Mouse (Mus musculus): Measurements from ENCODE around the gene Fbxw4. TPM values are rescaled to one million over a fixed set of nuclear protein-coding genes. Genes with fewer than 3 reads are reported as not detected.

The Fbxw4 gene
- polyA plus RNA-seq (2012; rRNA removed), result 47.3 and 50.6 TPM in 2 replicates

DNA sequence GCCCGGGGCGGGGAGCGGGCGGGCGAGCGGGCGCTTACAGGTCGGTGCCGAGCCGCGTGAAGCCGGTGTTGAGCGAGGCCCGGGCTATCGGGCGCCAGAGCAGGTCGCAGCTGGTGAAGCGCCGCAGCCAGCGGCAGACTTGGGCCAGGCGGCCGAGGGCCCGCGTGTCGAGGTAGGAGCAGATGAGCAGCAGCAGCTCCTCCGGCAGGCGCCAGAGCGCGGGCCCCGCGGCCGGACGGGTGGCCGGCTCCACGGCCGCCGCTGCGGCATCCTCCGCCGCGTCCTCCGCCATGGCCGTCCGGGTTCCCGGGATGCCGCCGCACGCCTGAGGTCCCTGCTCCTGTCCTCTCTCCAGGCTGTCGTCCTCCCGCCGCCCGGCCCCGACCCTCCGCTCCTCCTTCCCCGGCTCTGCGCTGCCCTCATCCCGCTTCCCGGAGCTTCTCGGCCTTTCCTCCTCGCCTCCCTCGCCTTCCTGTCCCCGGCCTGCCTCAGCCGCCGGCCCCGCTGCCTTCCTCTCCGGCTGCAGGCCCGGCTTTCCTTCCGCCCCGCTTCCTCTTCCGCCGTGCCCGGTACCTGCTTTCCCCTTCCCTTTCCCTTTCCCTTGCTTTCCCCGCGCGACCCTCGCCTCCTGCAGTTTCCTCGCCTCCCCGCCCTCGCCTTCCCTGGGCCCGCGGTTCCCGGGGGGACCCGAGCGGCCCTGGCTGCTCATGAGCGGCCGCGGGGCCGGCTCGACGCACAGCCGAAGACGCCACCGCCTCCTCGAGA lies at the start of gene Fbxw4:
Fbxw4 (minus strand) TSS at position 575 of the 765 bp plus-strand sequence.

DNA sequence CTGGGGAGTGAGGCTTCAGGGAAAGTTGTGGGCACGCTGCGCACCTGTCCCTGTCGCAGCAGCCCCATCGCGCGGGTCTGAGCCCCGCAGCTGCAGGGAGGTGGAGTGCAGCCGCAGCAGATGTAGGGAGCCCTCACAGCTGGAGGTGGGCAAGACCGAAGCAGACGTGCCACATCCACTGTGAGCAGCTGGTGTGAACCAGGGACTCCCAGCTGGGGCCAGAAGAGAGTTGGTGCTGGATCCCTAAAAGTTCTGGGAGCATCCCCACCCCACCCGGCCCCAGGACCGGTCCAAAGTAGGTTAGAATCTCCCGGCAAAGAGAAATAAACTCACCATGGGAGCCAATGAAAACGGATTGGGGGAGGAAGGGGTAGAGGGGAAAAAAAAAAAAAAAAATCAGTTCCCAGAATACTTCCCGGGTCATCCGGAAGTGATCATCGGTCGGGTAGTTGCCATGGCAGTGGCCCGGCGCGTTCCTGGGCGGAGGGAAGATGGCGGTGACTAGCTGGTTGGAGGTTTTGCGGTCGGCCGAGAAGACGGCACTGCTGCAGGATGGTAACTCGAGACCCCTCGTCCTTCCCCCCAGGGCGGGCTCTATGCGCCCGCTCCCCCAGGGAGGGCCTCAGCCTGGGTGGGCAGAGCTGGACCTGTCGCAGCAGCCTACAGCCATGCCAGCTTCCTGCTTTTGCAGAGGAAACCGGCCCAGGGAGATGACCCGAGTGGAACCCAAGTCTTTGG lies 99.8 kb downstream of the Fbxw4 start, which contains the start of the genes Poll and Gm17018:
Poll (minus strand) TSS at position 379 of the 738 bp plus-strand sequence.
Gm17018 (plus strand) TSS at position 463 of the 738 bp plus-strand sequence.

Other genes with a start within 250 kb of the Fbxw4 start
- gene Poll, start 99.8 kb downstream of the Fbxw4 start, polyA plus RNA-seq (2012; rRNA removed), result 4.3 and 4.5 TPM in 2 replicates
- 1.4 and 2.1 TPM in 2 replicates for gene Gm17018, start 99.7 kb downstream of the Fbxw4 start, polyA plus RNA-seq (2012; rRNA removed)
- not detected in 2 replicates for gene Fgf8, start 82.6 kb upstream of the Fbxw4 start, polyA plus RNA-seq (2012; rRNA removed)
- 18.8 and 24.8 TPM in 2 replicates for gene Npm3, start 89.3 kb upstream of the Fbxw4 start, polyA plus RNA-seq (2012; rRNA removed)
- 3.3 and 3.4 TPM in 2 replicates for gene Mgea5, start 123.5 kb upstream of the Fbxw4 start, polyA plus RNA-seq (2012; rRNA removed)
- 2.4 and 2.9 TPM in 2 replicates for gene Kcnip2, start 155.7 kb upstream of the Fbxw4 start, polyA plus RNA-seq (2012; rRNA removed)